Mouse (Mus musculus) spleen, adult 2 months (tissue): ENCODE data around the gene Myo1h.

ENCODE experiments used
- CTCF ChIP-seq: fragments of 200-500 bp; IDR thresholded peaks from 2 replicates; pipeline ENCODE4 v1.5.1; 2011; ENCODE audit warnings: mild to moderate bottlenecking, inconsistent platforms; ENCODE audit not compliant: insufficient read depth, insufficient read length, insufficient replicate concordance; ENCODE audit errors: extremely low read depth
- POLR2A ChIP-seq: fragments of 200-500 bp; IDR thresholded peaks from 2 replicates; pipeline ENCODE4 v1.6.1; 2011; ENCODE audit warnings: low read depth, low read length, inconsistent platforms

DNA sequence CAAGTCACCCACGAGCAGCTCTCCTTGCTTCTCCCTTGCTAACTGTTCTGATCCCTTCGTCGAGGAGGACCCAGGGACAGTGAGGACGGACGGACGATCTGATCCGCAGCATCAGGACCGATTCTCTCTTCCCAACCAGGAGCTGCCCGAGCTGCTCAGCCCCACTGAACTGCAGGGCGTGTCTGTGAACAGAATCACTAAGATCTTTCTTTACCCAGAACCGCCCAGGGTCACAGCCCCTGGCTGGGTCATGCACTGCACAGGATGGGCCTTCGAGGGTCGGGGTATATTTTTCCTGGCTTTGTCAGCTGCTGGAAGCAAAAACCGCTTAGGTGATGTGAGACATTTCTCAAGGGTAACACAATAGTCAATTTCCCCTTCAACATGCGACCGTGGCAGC, 13.0 kb upstream of the Myo1h start:
- TF ChIP-seq CTCF = no peak
- no peak for TF ChIP-seq POLR2A
